In genomic region chr11:43518821-43519220, GRCm38 (mm10) we compare ENCODE assay signal across 24 mouse cellular contexts. TPM values are rescaled to one million over a fixed set of nuclear protein-coding genes. Genes with fewer than 3 reads are reported as not detected.
DNase-seq lines count a peak whose midpoint lies in the region; ATAC-seq and TF ChIP-seq lines count a peak whose summit lies in the region.
"Had no signal": no experiment of that assay in that cellular context is flagged by ENCODE, and none has a peak within 500 bp of the region (broad histone marks: within the 10 kb centered on the region; RNA-seq: fewer than 3 reads in every experiment).

No protein-coding gene starts in this region.

- DNase-seq in gastrocnemius, adult 2 months: peak; percentile 47
- DNase-seq in gastrocnemius, postnatal 36 days: no peak
- peak; percentile 23 for DNase-seq in brain, embryonic 14.5 days (ENCODE audit: low read depth)
- DNase-seq in cerebellum, adult 9-10 months: peak; percentile 76
- DNase-seq in cerebellum, postnatal 36 days: peak; percentile 57 to 61
- DNase-seq in adrenal gland, adult (ENCODE audit: inconsistent age in 2 of 2, low spot score in 1 of 2): no peak
- DNase-seq: adrenal gland, postnatal 25 days; kidney, adult 9 months; kidney, postnatal 10 days; layer of hippocampus, postnatal 36 days; lung, embryonic 14.5 days; retina, postnatal 1 day; right cerebral cortex, postnatal 14 days had no signal

- H3K27ac ChIP-seq in gastrocnemius, adult 2 months: no peak overlapping the region
- no peak overlapping the region for H3K27ac ChIP-seq in heart, embryonic 12.5 days (ENCODE audit: poor library complexity, severe bottlenecking)
- H3K27ac ChIP-seq: forebrain, embryonic 13.5 days; heart, embryonic 15.5 days; liver, embryonic 15.5 days; midbrain, embryonic 12.5 days; stomach, embryonic 15.5 days had no signal

- TF ChIP-seq POLR2A in brain, embryonic 14.5 days (IDR thresholded peaks at IDR 0.05; ENCODE audit: borderline replicate concordance, extremely low read depth, insufficient read depth, insufficient read length, poor library complexity, severe bottlenecking): no peak

- TF ChIP-seq CTCF in gastrocnemius, adult 2 months (IDR thresholded peaks at IDR 0.05): no peak
- TF ChIP-seq CTCF in brain, embryonic 14.5 days (IDR thresholded peaks at IDR 0.05; ENCODE audit: borderline replicate concordance, extremely low read depth, insufficient read depth, insufficient read length): no peak

- H3K4me2 ChIP-seq in heart, embryonic 12.5 days: no peak overlapping the region
- H3K4me2 ChIP-seq: forebrain, embryonic 13.5 days; heart, embryonic 15.5 days; liver, embryonic 15.5 days; lung, embryonic 14.5 days; midbrain, embryonic 12.5 days; stomach, embryonic 15.5 days had no signal

- H3K9ac ChIP-seq in heart, embryonic 12.5 days: no peak overlapping the region
- H3K9ac ChIP-seq: forebrain, embryonic 13.5 days; heart, embryonic 15.5 days; liver, embryonic 15.5 days; lung, embryonic 14.5 days; midbrain, embryonic 12.5 days; stomach, embryonic 15.5 days had no signal

- H3K4me1 ChIP-seq in heart, embryonic 12.5 days (replicated peaks): no peaks in the 10 kb centered on the region
- H3K4me1 ChIP-seq: forebrain, embryonic 13.5 days; liver, embryonic 15.5 days; midbrain, embryonic 12.5 days had no signal

- H3K4me3 ChIP-seq in gastrocnemius, adult 2 months: no peak overlapping the region
- H3K4me3 ChIP-seq in heart, embryonic 12.5 days: no peak overlapping the region
- H3K4me3 ChIP-seq: forebrain, embryonic 13.5 days; heart, embryonic 15.5 days; liver, embryonic 15.5 days; midbrain, embryonic 12.5 days; stomach, embryonic 15.5 days had no signal

- no peak for ATAC-seq in heart, embryonic 12.5 days (ENCODE audit: insufficient number of reproducible peaks, low FRiP score)
- ATAC-seq: CD4-positive, CD25-positive, alpha-beta regulatory T cell, adult 4 months; forebrain, embryonic 13.5 days; intestine, postnatal 0 days had no signal

- intact Hi-C loops in gastrocnemius, adult 2 months (cut with DNase I): no loop called here
- intact Hi-C loops in gastrocnemius, postnatal 36 days (cut with DNase I): no loop called here

- H3K9me3 ChIP-seq in heart, embryonic 12.5 days (replicated peaks): no peaks in the 10 kb centered on the region
- H3K9me3 ChIP-seq: forebrain, embryonic 13.5 days; heart, embryonic 15.5 days; liver, embryonic 15.5 days; midbrain, embryonic 12.5 days; stomach, embryonic 15.5 days had no signal

- no peaks in the 10 kb centered on the region for H3K36me3 ChIP-seq in heart, embryonic 12.5 days
- H3K36me3 ChIP-seq: heart, embryonic 15.5 days; liver, embryonic 15.5 days; midbrain, embryonic 12.5 days; stomach, embryonic 15.5 days had no signal

- no peaks in the 10 kb centered on the region for H3K27me3 ChIP-seq in heart, embryonic 12.5 days (replicated peaks)
- H3K27me3 ChIP-seq: forebrain, embryonic 13.5 days; heart, embryonic 15.5 days; liver, embryonic 15.5 days; midbrain, embryonic 12.5 days; stomach, embryonic 15.5 days had no signal

RNA-seq across cellular contexts. Expression of gene Ccnjl, which starts 9.8 kb away (rescaled TPM):
- under 1 TPM in 1 of 2 experiments, not detected in 1; 0.33 TPM for total RNA-seq in gastrocnemius, adult 2 months (2021)
- under 1 TPM; 0.12 to 0.13 TPM for total RNA-seq in gastrocnemius, postnatal 36 days (2021)
- 6.2 and 8.2 TPM in 2 replicates for polyA plus RNA-seq in brain, embryonic 14.5 days (2012; rRNA removed)
- 18.9 and 22.9 TPM in 2 replicates for polyA plus RNA-seq in heart, embryonic 12.5 days (2016; fragmentation: Nextera tagmentation; extraction: Ambion mirVana)
- total RNA-seq: granulocyte monocyte progenitor cell, adult 5-6 weeks; megakaryocyte, adult 5-6 weeks; monocyte, adult 5-6 weeks had no signal

RNA-seq across cellular contexts. Expression of gene C1qtnf2, which starts 44.7 kb away (rescaled TPM):
- 1 to 10 TPM; 1.8 to 3.6 TPM for total RNA-seq in gastrocnemius, adult 2 months (2021)
- total RNA-seq in gastrocnemius, postnatal 36 days (2021): 1 to 10 TPM; 3.0 to 3.8 TPM
- polyA plus RNA-seq in brain, embryonic 14.5 days (2012; rRNA removed): 5.0 and 7.2 TPM in 2 replicates
- 2.0 TPM in 2 replicates for polyA plus RNA-seq in heart, embryonic 12.5 days (2016; fragmentation: Nextera tagmentation; extraction: Ambion mirVana)
- total RNA-seq: granulocyte monocyte progenitor cell, adult 5-6 weeks; megakaryocyte, adult 5-6 weeks; monocyte, adult 5-6 weeks had no signal
- polyA plus RNA-seq: CD4-positive, CD25-positive, alpha-beta regulatory T cell, adult 4 months had no signal

Comparison
In these comparisons a context has a peak if more than half of its experiments do, and no peak if none do; other contexts are left out.
1. DNase-seq: peak in gastrocnemius, adult 2 months (single experiment), brain, embryonic 14.5 days (single experiment), cerebellum, adult 9-10 months (single experiment) and cerebellum, postnatal 36 days (2 of 2); none in gastrocnemius, postnatal 36 days (0 of 2) and adrenal gland, adult (0 of 2).